Mouse (Mus musculus) brain, embryonic 18.5 days (tissue): ENCODE measurements at regions not wholly inside any gene's neighbourhood (a gene's known extent, or its start where the extent isn't known, plus 50 kb on each side); places are given as distances from the start of the nearest gene placed in this dataset.
A peak's percentile ranks its signal among the peaks of the same experiment; 100 is the strongest.

Experiments
- DNase-seq: peaks from one replicate; pipeline ENCODE4 v3.0.0-alpha.2; 2012; ENCODE audit warnings: low read depth, low spot score

- DNase-seq: no peak
Measured at GRCm38 (mm10) chr10:113440818-113441217, 512.0 kb upstream of the Atxn7l3b start.

GRCm38 (mm10) chr10:113431155-113431554, 502.4 kb upstream of the Atxn7l3b start:
- no peak for DNase-seq

GRCm38 (mm10) chr10:113411250-113411813, 482.5 kb upstream of the Atxn7l3b start:
- DNase-seq: peak; percentile 4

- DNase-seq: no peak
Measured at GRCm38 (mm10) chr10:113390579-113390978, 461.8 kb upstream of the Atxn7l3b start.

- DNase-seq: peak; percentile 26
Measured at GRCm38 (mm10) chr10:113369232-113369631, 440.4 kb upstream of the Atxn7l3b start.

- DNase-seq: no peak
Measured at GRCm38 (mm10) chr10:113346199-113346598, 417.4 kb upstream of the Atxn7l3b start.
